Comparison of ENCODE assay signal across 10 mouse cellular contexts in genomic region chr16:23151423-23151822, GRCm38 (mm10). TPM values are rescaled to one million over a fixed set of nuclear protein-coding genes. Genes with fewer than 3 reads are reported as not detected.
DNase-seq lines count a peak whose midpoint lies in the region; ATAC-seq and TF ChIP-seq lines count a peak whose summit lies in the region.
"Had no signal": no experiment of that assay in that cellular context is flagged by ENCODE, and none has a peak within 500 bp of the region (broad histone marks: within the 10 kb centered on the region; RNA-seq: fewer than 3 reads in every experiment).

No protein-coding gene starts in this region.

- peak; percentile 72 for TF ChIP-seq CTCF in heart, postnatal 0 days (IDR thresholded peaks at IDR 0.05; ENCODE audit: low read depth)
- peak; percentile 60 for TF ChIP-seq CTCF in lung, embryonic 14.5 days (IDR thresholded peaks at IDR 0.05; ENCODE audit: low read depth)

- H3K4me3 ChIP-seq in hindbrain, embryonic 11.5 days (ENCODE audit: low read depth, low read length), result no peak overlapping the region
- no peak overlapping the region for H3K4me3 ChIP-seq in hindbrain, embryonic 12.5 days
- no peak overlapping the region for H3K4me3 ChIP-seq in heart, postnatal 0 days (ENCODE audit: low read depth, low read length)
- no peak overlapping the region for H3K4me3 ChIP-seq in lung, embryonic 14.5 days (ENCODE audit: low read depth, low read length)
- H3K4me3 ChIP-seq: neural tube, embryonic 13.5 days had no signal

- no peaks in the 10 kb centered on the region for H3K9me3 ChIP-seq in hindbrain, embryonic 11.5 days (ENCODE audit: control insufficient read depth, low read length)
- no peaks in the 10 kb centered on the region for H3K9me3 ChIP-seq in hindbrain, embryonic 12.5 days (replicated peaks)
- H3K9me3 ChIP-seq in heart, postnatal 0 days (replicated peaks; ENCODE audit: control insufficient read depth, low read length), result no peaks in the 10 kb centered on the region
- H3K9me3 ChIP-seq in lung, embryonic 14.5 days (ENCODE audit: low read depth, low read length), result no peaks in the 10 kb centered on the region
- H3K9me3 ChIP-seq: neural tube, embryonic 13.5 days had no signal

- no peak for ATAC-seq in hindbrain, embryonic 11.5 days (ENCODE audit: low FRiP score)
- ATAC-seq in hindbrain, embryonic 12.5 days (ENCODE audit: low FRiP score), result no peak
- ATAC-seq in heart, postnatal 0 days (ENCODE audit: insufficient read depth, low read depth), result peak; percentile 70
- ATAC-seq in lung, embryonic 14.5 days (ENCODE audit: insufficient read depth), result no peak; the same call in 1 of the 2 replicates

- WGBS in hindbrain, embryonic 11.5 days, result 37% methylated on average over 2 of the region's 2 CpGs
- 28% methylated on average over 2 of the region's 2 CpGs for WGBS in hindbrain, embryonic 12.5 days
- WGBS in heart, postnatal 0 days, result 5% methylated on average over 2 of the region's 2 CpGs
- 15% methylated on average over 2 of the region's 2 CpGs for WGBS in lung, embryonic 14.5 days

- H3K27me3 ChIP-seq in hindbrain, embryonic 11.5 days (ENCODE audit: control insufficient read depth, insufficient read depth, low read length), result no peaks in the 10 kb centered on the region
- no peaks in the 10 kb centered on the region for H3K27me3 ChIP-seq in hindbrain, embryonic 12.5 days
- no peaks in the 10 kb centered on the region for H3K27me3 ChIP-seq in heart, postnatal 0 days (ENCODE audit: control insufficient read depth, insufficient read depth, low read length)
- H3K27me3 ChIP-seq in lung, embryonic 14.5 days (ENCODE audit: insufficient read depth, low read length), result no peaks in the 10 kb centered on the region
- H3K27me3 ChIP-seq: neural tube, embryonic 13.5 days had no signal

- no peak for TF ChIP-seq EP300 in heart, postnatal 0 days (IDR thresholded peaks at IDR 0.05; ENCODE audit: low read depth)

- H3K4me2 ChIP-seq in hindbrain, embryonic 11.5 days (replicated peaks; ENCODE audit: low read depth, low read length), result no peak overlapping the region
- no peak overlapping the region for H3K4me2 ChIP-seq in hindbrain, embryonic 12.5 days (replicated peaks)
- H3K4me2 ChIP-seq in heart, postnatal 0 days (ENCODE audit: low read depth, low read length), result no peak overlapping the region
- H3K4me2 ChIP-seq in lung, embryonic 14.5 days, result no peak overlapping the region
- H3K4me2 ChIP-seq: neural tube, embryonic 13.5 days had no signal

- no peak overlapping the region for H3K9ac ChIP-seq in hindbrain, embryonic 11.5 days (ENCODE audit: low read depth, low read length)
- H3K9ac ChIP-seq in hindbrain, embryonic 12.5 days, result no peak overlapping the region
- no peak overlapping the region for H3K9ac ChIP-seq in heart, postnatal 0 days (replicated peaks; ENCODE audit: low read depth, low read length)
- no peak overlapping the region for H3K9ac ChIP-seq in lung, embryonic 14.5 days
- H3K9ac ChIP-seq: neural tube, embryonic 13.5 days had no signal

- H3K4me1 ChIP-seq in hindbrain, embryonic 11.5 days (replicated peaks; ENCODE audit: control insufficient read depth, insufficient read depth, low read length), result no peaks in the 10 kb centered on the region
- H3K4me1 ChIP-seq in hindbrain, embryonic 12.5 days, result no peaks in the 10 kb centered on the region
- no peaks in the 10 kb centered on the region for H3K4me1 ChIP-seq in heart, postnatal 0 days (ENCODE audit: control insufficient read depth, insufficient read depth)
- no peaks in the 10 kb centered on the region for H3K4me1 ChIP-seq in lung, embryonic 14.5 days (ENCODE audit: insufficient read depth)
- H3K4me1 ChIP-seq: neural tube, embryonic 13.5 days had no signal

- DNase-seq in hindbrain, embryonic 11.5 days (ENCODE audit: low spot score), result peak; percentile 6
- DNase-seq in A20 (ENCODE audit: low read depth, low spot score), result peak; percentile 58
- DNase-seq in MN1 (ENCODE audit: low spot score), result peak; percentile 44
- DNase-seq in heart, postnatal 0 days (ENCODE audit: low spot score), result peak; percentile 51
- DNase-seq in lung, embryonic 14.5 days, result peak; percentile 74
- no peak for DNase-seq in urinary bladder, adult 18-20 months (ENCODE audit: low spot score in 2 of 2)
- no peak for DNase-seq in neural tube, embryonic 10.5 days (ENCODE audit: extremely low spot score, low spot score)

- no peak overlapping the region for H3K27ac ChIP-seq in hindbrain, embryonic 11.5 days (ENCODE audit: low read depth, low read length)
- no peak overlapping the region for H3K27ac ChIP-seq in hindbrain, embryonic 12.5 days
- H3K27ac ChIP-seq in heart, postnatal 0 days (ENCODE audit: low read depth), result no peak overlapping the region
- H3K27ac ChIP-seq in lung, embryonic 14.5 days (ENCODE audit: low read depth), result no peak overlapping the region
- H3K27ac ChIP-seq: neural tube, embryonic 13.5 days had no signal

- H3K36me3 ChIP-seq in hindbrain, embryonic 11.5 days (ENCODE audit: control insufficient read depth, insufficient read depth, low read length), result no peaks in the 10 kb centered on the region
- H3K36me3 ChIP-seq in hindbrain, embryonic 12.5 days, result no peaks in the 10 kb centered on the region
- no peaks in the 10 kb centered on the region for H3K36me3 ChIP-seq in heart, postnatal 0 days (replicated peaks; ENCODE audit: control insufficient read depth, insufficient read depth, low read length)
- no peaks in the 10 kb centered on the region for H3K36me3 ChIP-seq in lung, embryonic 14.5 days (ENCODE audit: insufficient read depth)
- H3K36me3 ChIP-seq: neural tube, embryonic 13.5 days had no signal

RNA-seq across cellular contexts. Expression of gene Adipoq, which starts 5.1 kb away (rescaled TPM):
- not detected in 2 replicates for polyA plus RNA-seq in hindbrain, embryonic 11.5 days (2014; fragmentation: Nextera tagmentation; extraction: Ambion mirVana)
- not detected in 2 replicates for polyA plus RNA-seq in hindbrain, embryonic 12.5 days (2016; fragmentation: Nextera tagmentation; extraction: Ambion mirVana)
- 0.73 TPM in 1 of 2 replicates, not detected in the other for total RNA-seq in heart, postnatal 0 days (2014; rRNA removed; ENCODE audit: low replicate concordance)
- 0.20 and 1.0 TPM in 2 replicates for polyA plus RNA-seq in heart, postnatal 0 days (2015; fragmentation: Nextera tagmentation; extraction: Ambion mirVana)
- not detected in 2 replicates for polyA plus RNA-seq in lung, embryonic 14.5 days (2014; fragmentation: Nextera tagmentation; extraction: Ambion mirVana)
- total RNA-seq: layer of hippocampus, adult 8-10 months had no signal
- polyA plus RNA-seq: neural tube, embryonic 13.5 days had no signal

RNA-seq across cellular contexts. Expression of gene Rfc4, which starts 23.9 kb away (rescaled TPM):
- polyA plus RNA-seq in hindbrain, embryonic 11.5 days (2014; fragmentation: Nextera tagmentation; extraction: Ambion mirVana), result 182 and 192 TPM in 2 replicates
- polyA plus RNA-seq in hindbrain, embryonic 12.5 days (2016; fragmentation: Nextera tagmentation; extraction: Ambion mirVana), result 94.2 and 97.2 TPM in 2 replicates
- total RNA-seq in heart, postnatal 0 days (2014; rRNA removed; ENCODE audit: low replicate concordance), result 16.8 and 27.9 TPM in 2 replicates
- polyA plus RNA-seq in heart, postnatal 0 days (2015; fragmentation: Nextera tagmentation; extraction: Ambion mirVana), result 38.1 and 40.6 TPM in 2 replicates
- 144 and 148 TPM in 2 replicates for polyA plus RNA-seq in lung, embryonic 14.5 days (2014; fragmentation: Nextera tagmentation; extraction: Ambion mirVana)

RNA-seq across cellular contexts. Expression of gene Eif4a2, which starts 44.2 kb away (rescaled TPM):
- 230 and 239 TPM in 2 replicates for polyA plus RNA-seq in hindbrain, embryonic 11.5 days (2014; fragmentation: Nextera tagmentation; extraction: Ambion mirVana)
- 240 and 269 TPM in 2 replicates for polyA plus RNA-seq in hindbrain, embryonic 12.5 days (2016; fragmentation: Nextera tagmentation; extraction: Ambion mirVana)
- total RNA-seq in heart, postnatal 0 days (2014; rRNA removed; ENCODE audit: low replicate concordance), result 229 and 270 TPM in 2 replicates
- 97.3 and 106 TPM in 2 replicates for polyA plus RNA-seq in heart, postnatal 0 days (2015; fragmentation: Nextera tagmentation; extraction: Ambion mirVana)
- 194 and 206 TPM in 2 replicates for polyA plus RNA-seq in lung, embryonic 14.5 days (2014; fragmentation: Nextera tagmentation; extraction: Ambion mirVana)

Comparison
In these comparisons a context has a peak if more than half of its experiments do, and no peak if none do; other contexts are left out.
1. DNase-seq: peak in hindbrain, embryonic 11.5 days (single experiment), A20 (single experiment), MN1 (single experiment), heart, postnatal 0 days (single experiment) and lung, embryonic 14.5 days (single experiment); none in urinary bladder, adult 18-20 months (0 of 2) and neural tube, embryonic 10.5 days (single experiment).